Mouse (Mus musculus): ENCODE measurements around the gene Asb9. TPM values are rescaled to one million over a fixed set of nuclear protein-coding genes. Genes with fewer than 3 reads are reported as not detected.

Gene Asb9
- polyA plus RNA-seq (2014; fragmentation: Nextera tagmentation; extraction: Ambion mirVana): not detected in 2 replicates

DNA sequence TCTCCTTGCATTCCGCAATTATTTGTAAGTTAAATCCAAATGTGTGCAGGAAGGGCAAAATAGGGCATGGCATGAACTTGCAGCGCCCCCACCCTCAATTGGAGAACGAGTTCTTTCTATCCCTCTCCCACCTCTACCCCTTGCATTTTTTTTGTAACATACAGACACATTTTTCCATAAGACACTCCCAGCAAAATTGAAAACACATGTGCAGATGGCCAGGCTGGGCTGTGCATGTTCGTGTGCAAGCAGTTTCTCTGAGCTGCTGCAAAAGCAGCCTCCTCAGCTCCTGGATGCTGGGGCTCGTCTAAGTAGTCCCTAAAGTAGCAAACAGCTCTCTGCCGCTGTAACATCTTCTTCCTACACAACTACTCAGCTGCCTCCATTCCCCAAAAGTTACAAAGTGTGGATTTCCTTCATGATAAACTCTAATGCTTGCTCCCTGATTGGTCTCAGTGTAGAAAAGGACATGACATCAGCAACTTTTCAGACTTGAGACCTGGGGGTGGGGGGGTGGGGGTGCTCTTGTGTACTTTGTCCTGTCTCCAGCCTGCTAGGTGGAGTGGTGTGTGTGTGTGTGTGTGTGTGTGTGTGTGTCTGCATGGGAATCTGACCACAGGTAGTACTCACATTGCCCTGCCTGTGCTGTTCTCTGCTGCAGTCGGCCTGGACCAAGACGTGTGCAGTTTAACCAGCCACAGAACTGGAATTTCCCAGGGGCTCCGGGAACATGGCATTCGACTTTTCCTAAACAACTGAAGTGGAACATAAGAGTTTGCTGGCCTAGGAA, at the start of gene Asb9:
Gene Asb9 (plus strand): TSS at position 619 of the 790 bp plus-strand sequence.
- H3K9ac ChIP-seq: no peak within 1 kb of the TSS
- no peaks in the 10 kb centered on the region for H3K36me3 ChIP-seq (ENCODE audit: insufficient read depth)
- no peak within 1 kb of the TSS for H3K27ac ChIP-seq (ENCODE audit: low read depth)
- WGBS: 47% methylated on average over 10 of the region's 10 CpGs
- no peak within 1 kb of the TSS for H3K4me3 ChIP-seq (ENCODE audit: low read depth, low read length)
- H3K4me1 ChIP-seq (ENCODE audit: insufficient read depth): no peaks in the 10 kb centered on the region
- ATAC-seq (ENCODE audit: insufficient read depth): no peak
- no peak for TF ChIP-seq CTCF (IDR thresholded peaks at IDR 0.05; ENCODE audit: low read depth)
- H3K27me3 ChIP-seq (ENCODE audit: insufficient read depth, low read length): no peaks in the 10 kb centered on the region
- H3K4me2 ChIP-seq: no peak within 1 kb of the TSS
- H3K9me3 ChIP-seq (ENCODE audit: low read depth, low read length): no peaks in the 10 kb centered on the region
- no peak for DNase-seq

- Histone ChIP-seq H3K9me3 (ENCODE audit: low read depth, low read length) (no peaks in the 10 kb centered on the region), H3K27me3 (ENCODE audit: insufficient read depth, low read length) (no peaks in the 10 kb centered on the region), H3K4me1 (ENCODE audit: insufficient read depth) (no peaks in the 10 kb centered on the region), H3K4me3 (ENCODE audit: low read depth, low read length) (no peak overlapping the region), H3K4me2 (no peak overlapping the region), H3K27ac (ENCODE audit: low read depth) (no peak overlapping the region), H3K36me3 (ENCODE audit: insufficient read depth) (no peaks in the 10 kb centered on the region), H3K9ac (no peak overlapping the region)
- ATAC-seq (ENCODE audit: insufficient read depth): no peak
- 59% methylated on average over 6 of the region's 6 CpGs for WGBS
- DNase-seq: no peak
- no peak for TF ChIP-seq CTCF (IDR thresholded peaks at IDR 0.05; ENCODE audit: low read depth)
Observed at GRCm38 (mm10) chrX:164459205-164459878, 46.8 kb upstream of the Asb9 start.

- H3K9me3 ChIP-seq (ENCODE audit: low read depth, low read length): no peaks in the 10 kb centered on the region
- DNase-seq: no peak
- no peaks in the 10 kb centered on the region for H3K4me1 ChIP-seq (ENCODE audit: insufficient read depth)
- TF ChIP-seq CTCF (IDR thresholded peaks at IDR 0.05; ENCODE audit: low read depth): no peak
- H3K4me3 ChIP-seq (ENCODE audit: low read depth, low read length): no peak overlapping the region
- no peak overlapping the region for H3K4me2 ChIP-seq
- no peak overlapping the region for H3K27ac ChIP-seq (ENCODE audit: low read depth)
- no peak overlapping the region for H3K9ac ChIP-seq
- H3K27me3 ChIP-seq (ENCODE audit: insufficient read depth, low read length): no peaks in the 10 kb centered on the region
- H3K36me3 ChIP-seq (ENCODE audit: insufficient read depth): no peaks in the 10 kb centered on the region
- WGBS: 49% methylated on average over 2 of the region's 2 CpGs
- no peak for ATAC-seq (ENCODE audit: insufficient read depth)
Observed at GRCm38 (mm10) chrX:164502258-164502657, 3.9 kb upstream of the Asb9 start.

- no peak for DNase-seq
Observed at GRCm38 (mm10) chrX:164507068-164507467, 941 bp downstream of the Asb9 start.

GRCm38 (mm10) chrX:164508728-164509127, 2.6 kb downstream of the Asb9 start:
- H3K4me2 ChIP-seq: no peak overlapping the region
- no peak overlapping the region for H3K9ac ChIP-seq
- no peaks in the 10 kb centered on the region for H3K27me3 ChIP-seq (ENCODE audit: insufficient read depth, low read length)
- DNase-seq: peak; percentile 63
- no peaks in the 10 kb centered on the region for H3K36me3 ChIP-seq (ENCODE audit: insufficient read depth)
- H3K9me3 ChIP-seq (ENCODE audit: low read depth, low read length): no peaks in the 10 kb centered on the region
- peak; percentile 85; the same call in 1 of the 2 replicates for ATAC-seq (ENCODE audit: insufficient read depth)
- no peaks in the 10 kb centered on the region for H3K4me1 ChIP-seq (ENCODE audit: insufficient read depth)
- WGBS: 34% methylated on average over 3 of the region's 3 CpGs
- no peak for TF ChIP-seq CTCF (IDR thresholded peaks at IDR 0.05; ENCODE audit: low read depth)
- no peak overlapping the region for H3K4me3 ChIP-seq (ENCODE audit: low read depth, low read length)
- H3K27ac ChIP-seq (ENCODE audit: low read depth): no peak overlapping the region

More at GRCm38 (mm10) chrX:164507068-164507467, 941 bp downstream of the Asb9 start:
- no peaks in the 10 kb centered on the region for H3K36me3 ChIP-seq (ENCODE audit: insufficient read depth)
- no peak overlapping the region for H3K9ac ChIP-seq
- H3K27me3 ChIP-seq (ENCODE audit: insufficient read depth, low read length): no peaks in the 10 kb centered on the region
- H3K4me1 ChIP-seq (ENCODE audit: insufficient read depth): no peaks in the 10 kb centered on the region
- no peak for TF ChIP-seq CTCF (IDR thresholded peaks at IDR 0.05; ENCODE audit: low read depth)
- H3K4me2 ChIP-seq: no peak overlapping the region
- H3K27ac ChIP-seq (ENCODE audit: low read depth): no peak overlapping the region
- WGBS: 83% methylated on average over 4 of the region's 4 CpGs
- H3K9me3 ChIP-seq (ENCODE audit: low read depth, low read length): no peaks in the 10 kb centered on the region
- no peak for ATAC-seq (ENCODE audit: insufficient read depth)
- no peak overlapping the region for H3K4me3 ChIP-seq (ENCODE audit: low read depth, low read length)

- no peak overlapping the region for H3K4me2 ChIP-seq
- H3K9me3 ChIP-seq (ENCODE audit: low read depth, low read length): no peaks in the 10 kb centered on the region
- H3K27ac ChIP-seq (ENCODE audit: low read depth): no peak overlapping the region
- DNase-seq (no peak), ATAC-seq (ENCODE audit: insufficient read depth) (no peak)
- no peaks in the 10 kb centered on the region for H3K36me3 ChIP-seq (ENCODE audit: insufficient read depth)
- no peak overlapping the region for H3K4me3 ChIP-seq (ENCODE audit: low read depth, low read length)
- H3K4me1 ChIP-seq (ENCODE audit: insufficient read depth): no peaks in the 10 kb centered on the region
- TF ChIP-seq CTCF (IDR thresholded peaks at IDR 0.05; ENCODE audit: low read depth): no peak
- H3K9ac ChIP-seq: no peak overlapping the region
- no peaks in the 10 kb centered on the region for H3K27me3 ChIP-seq (ENCODE audit: insufficient read depth, low read length)
Observed at GRCm38 (mm10) chrX:164522138-164522537, 16.0 kb downstream of the Asb9 start.

- H3K36me3 ChIP-seq (ENCODE audit: insufficient read depth): no peaks in the 10 kb centered on the region
- H3K27me3 ChIP-seq (ENCODE audit: insufficient read depth, low read length): no peaks in the 10 kb centered on the region
- no peak for TF ChIP-seq CTCF (IDR thresholded peaks at IDR 0.05; ENCODE audit: low read depth)
- ATAC-seq (ENCODE audit: insufficient read depth) (no peak), DNase-seq (no peak)
- WGBS: 22% methylated on average over 1 of the region's 1 CpGs
- no peak overlapping the region for H3K4me3 ChIP-seq (ENCODE audit: low read depth, low read length)
- H3K9me3 ChIP-seq (ENCODE audit: low read depth, low read length): no peaks in the 10 kb centered on the region
- H3K27ac ChIP-seq (ENCODE audit: low read depth): no peak overlapping the region
- H3K9ac ChIP-seq: no peak overlapping the region
- no peaks in the 10 kb centered on the region for H3K4me1 ChIP-seq (ENCODE audit: insufficient read depth)
- H3K4me2 ChIP-seq: no peak overlapping the region
Observed at GRCm38 (mm10) chrX:164526566-164526965, 20.4 kb downstream of the Asb9 start.
